Mouse (Mus musculus) liver, embryonic 14.5 days (tissue): Measurements from ENCODE around the gene Ccn5.

Experiments used
- CTCF ChIP-seq: IDR thresholded peaks from 2 replicates; pipeline ENCODE4 v1.5.1; 2016; ENCODE audit warnings: antibody characterized with exemption, low read depth, control low read depth
- EP300 ChIP-seq: IDR thresholded peaks from 2 replicates; pipeline ENCODE4 v1.6.1; 2016; ENCODE audit warnings: antibody characterized with exemption, low read depth

DNA sequence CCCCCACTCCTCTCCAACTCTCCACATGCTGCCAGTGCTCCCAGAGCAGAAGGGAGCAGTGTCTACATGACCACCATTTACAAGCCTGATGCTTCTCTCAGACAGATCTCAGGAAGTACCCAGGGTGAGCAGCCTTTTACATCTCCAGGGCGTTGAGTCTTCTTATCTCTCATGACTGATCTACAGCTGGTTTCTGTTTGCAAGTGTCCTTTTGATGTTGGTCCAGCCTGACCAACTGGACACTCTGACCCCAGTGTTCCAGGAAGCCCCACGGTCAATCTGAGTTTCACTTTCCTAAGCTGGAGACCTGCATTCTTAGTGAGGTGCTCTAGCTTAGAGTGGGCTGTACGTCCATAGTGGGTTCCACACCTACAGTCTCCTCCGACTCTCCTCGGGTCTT is 16.8 kb upstream of the Ccn5 start:
- TF ChIP-seq CTCF (no peak), EP300 (no peak)
